Mouse (Mus musculus) CH12.LX (cell line): ENCODE results near the gene Mrpl33.

Experiments used
- CTCF ChIP-seq, 2 experiments: IDR thresholded peaks in 1 of 2; conservative IDR thresholded peaks in 1 of 2; 2 replicates each; pipeline ENCODE4 v1.5.1; 2011 to 2012; ENCODE audit warnings: low read depth in 2 of 2, low read length in 2 of 2, improper control_type of control experiment in 1 of 2, inconsistent platforms in 1 of 2, mild to moderate bottlenecking in 1 of 2, moderate library complexity in 1 of 2
- ETS1 ChIP-seq: conservative IDR thresholded peaks from 2 replicates; pipeline ENCODE4 v1.6.1; 2012; ENCODE audit warnings: low read depth, mild to moderate bottlenecking, inconsistent platforms, low read length, improper control_type of control experiment, moderate library complexity
- MAX ChIP-seq: IDR thresholded peaks from 2 replicates; pipeline ENCODE4 v1.6.1; 2011; ENCODE audit warnings: low read length, improper control_type of control experiment

- no peak for TF ChIP-seq CTCF (conservative IDR thresholded peaks at IDR 0.05 in 1 of 2, IDR thresholded peaks at IDR 0.05 in 1 of 2; ENCODE audit: low read depth in 2 of 2, low read length in 2 of 2)
- no peak for TF ChIP-seq ETS1
- TF ChIP-seq MAX, result no peak
Measured at GRCm38 (mm10) chr5:31591122-31591521, 5.6 kb upstream of the Mrpl33 start.
